Mouse (Mus musculus): Measurements from ENCODE around the gene Ranbp17. TPM values are rescaled to one million over a fixed set of nuclear protein-coding genes. Genes with fewer than 3 reads are reported as not detected.

Gene Ranbp17
- 8.6 and 9.3 TPM in 2 replicates for polyA plus RNA-seq (2016; fragmentation: Nextera tagmentation; extraction: Ambion mirVana)

DNA sequence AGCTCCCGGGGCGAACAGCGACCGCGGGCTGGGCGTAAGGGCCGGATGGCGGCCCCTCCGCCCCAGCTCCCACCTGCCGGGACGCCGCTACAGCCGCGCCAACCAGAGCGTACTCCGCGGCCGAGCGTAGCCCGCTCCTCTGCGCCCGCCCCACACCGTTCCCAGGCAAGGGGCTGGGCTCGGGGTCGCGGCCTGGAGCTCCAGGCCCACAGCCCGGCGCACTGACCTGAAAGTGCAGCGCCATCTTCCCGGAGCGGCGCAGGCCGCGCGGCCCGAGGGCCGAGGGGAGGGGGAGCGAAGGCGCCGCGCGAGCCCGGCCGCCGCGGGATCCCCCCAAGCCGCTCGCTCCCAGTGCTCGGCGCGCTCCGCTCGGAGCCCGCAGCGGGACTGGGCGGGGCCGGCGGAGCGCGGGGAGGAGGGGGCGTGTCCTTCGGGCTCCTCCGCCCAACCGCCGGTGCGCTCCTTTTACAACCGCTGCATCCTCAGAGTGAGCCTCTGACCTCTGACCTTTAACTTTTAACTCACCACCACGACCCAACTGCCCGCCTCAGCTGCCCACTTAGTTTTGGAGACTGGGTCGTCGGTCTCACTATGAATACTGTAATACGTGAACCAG lies at the start of gene Ranbp17:
TSS of gene Ranbp17 (minus strand) at position 371 of the 616 bp plus-strand sequence.
- Histone ChIP-seq H3K9me3 (no peaks in the 10 kb centered on the region), H3K9ac (peak within 1 kb of the TSS; percentile 78), H3K36me3 (no peaks in the 10 kb centered on the region), H3K4me1 (no peaks in the 10 kb centered on the region), H3K4me2 (replicated peaks) (peak within 1 kb of the TSS; percentile 73), H3K27ac (peak within 1 kb of the TSS; percentile 78), H3K27me3 (no peaks in the 10 kb centered on the region), H3K4me3 (peak within 1 kb of the TSS; percentile 87)
- peak; percentile 83 for ATAC-seq (ENCODE audit: insufficient number of reproducible peaks, insufficient read depth, low FRiP score, low TSS enrichment)
- under 1% methylated on average over 69 of the region's 72 CpGs for WGBS

DNA sequence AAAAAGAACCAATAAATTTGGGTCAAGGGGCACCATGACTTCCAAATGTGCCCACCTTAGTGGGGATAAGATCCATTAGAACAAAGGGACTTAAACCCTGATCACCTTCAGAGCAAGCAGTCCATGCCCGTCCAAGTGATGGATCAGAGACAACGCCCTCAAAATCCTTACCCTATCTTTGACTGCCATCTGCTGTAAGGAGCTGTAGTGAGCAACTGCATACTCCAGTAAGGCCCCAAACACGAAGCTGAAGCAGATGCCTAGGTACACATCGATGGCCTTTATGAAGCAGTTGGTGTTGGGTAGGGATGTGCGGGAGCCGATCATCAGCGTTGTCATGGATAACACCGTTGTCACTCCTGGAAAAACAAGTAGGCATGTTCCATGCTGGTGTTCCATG lies 40.6 kb upstream of the Ranbp17 start:
- H3K9me3 ChIP-seq: no peaks in the 10 kb centered on the region
- H3K27ac ChIP-seq: no peak overlapping the region
- no peaks in the 10 kb centered on the region for H3K36me3 ChIP-seq
- WGBS: 80% methylated on average over 8 of the region's 8 CpGs
- no peak overlapping the region for H3K4me3 ChIP-seq
- H3K4me1 ChIP-seq: no peaks in the 10 kb centered on the region
- H3K27me3 ChIP-seq: no peaks in the 10 kb centered on the region
- H3K9ac ChIP-seq: no peak overlapping the region
- H3K4me2 ChIP-seq (replicated peaks): no peak overlapping the region
- ATAC-seq (ENCODE audit: insufficient number of reproducible peaks, insufficient read depth, low FRiP score, low TSS enrichment): no peak

DNA sequence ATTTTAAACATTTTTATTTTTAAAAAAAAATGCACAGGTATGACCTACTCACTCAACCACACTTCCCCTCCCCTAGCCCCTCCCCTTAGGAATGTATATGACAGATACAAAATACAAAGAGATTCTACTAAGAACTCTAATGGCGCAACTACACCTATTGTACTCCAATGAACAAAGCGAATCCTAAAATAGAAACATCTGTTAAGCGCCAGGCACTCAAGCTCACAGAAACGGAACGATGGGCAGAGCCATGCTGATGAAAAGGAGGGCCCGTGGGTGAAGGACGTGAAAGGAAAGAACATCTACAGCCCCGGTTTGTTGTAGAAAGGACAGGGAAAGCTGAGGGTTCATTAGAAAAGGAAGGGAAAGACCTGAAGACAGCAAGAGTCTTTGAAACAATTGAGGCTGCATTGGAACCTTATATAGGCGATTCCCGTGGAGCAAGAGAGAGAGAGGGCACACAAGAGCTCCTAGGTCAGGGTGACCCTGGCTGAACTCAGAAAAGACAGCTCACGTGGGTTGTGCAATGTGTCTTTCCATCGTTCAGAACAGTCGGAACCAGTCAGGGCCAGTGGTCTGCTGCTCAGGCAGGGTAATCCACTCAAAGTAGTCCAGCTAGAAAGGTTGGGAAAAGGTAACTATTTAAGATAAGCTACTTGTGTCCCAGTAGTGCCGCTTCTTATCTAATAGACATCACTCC lies 37.5 kb upstream of the Ranbp17 start:
- Histone ChIP-seq H3K27ac (no peak overlapping the region), H3K4me1 (no peaks in the 10 kb centered on the region), H3K9me3 (no peaks in the 10 kb centered on the region), H3K4me3 (no peak overlapping the region), H3K4me2 (replicated peaks) (no peak overlapping the region), H3K27me3 (no peaks in the 10 kb centered on the region), H3K36me3 (no peaks in the 10 kb centered on the region), H3K9ac (no peak overlapping the region)
- ATAC-seq (ENCODE audit: insufficient number of reproducible peaks, insufficient read depth, low FRiP score, low TSS enrichment): no peak
- WGBS: 79% methylated on average over 14 of the region's 14 CpGs

DNA sequence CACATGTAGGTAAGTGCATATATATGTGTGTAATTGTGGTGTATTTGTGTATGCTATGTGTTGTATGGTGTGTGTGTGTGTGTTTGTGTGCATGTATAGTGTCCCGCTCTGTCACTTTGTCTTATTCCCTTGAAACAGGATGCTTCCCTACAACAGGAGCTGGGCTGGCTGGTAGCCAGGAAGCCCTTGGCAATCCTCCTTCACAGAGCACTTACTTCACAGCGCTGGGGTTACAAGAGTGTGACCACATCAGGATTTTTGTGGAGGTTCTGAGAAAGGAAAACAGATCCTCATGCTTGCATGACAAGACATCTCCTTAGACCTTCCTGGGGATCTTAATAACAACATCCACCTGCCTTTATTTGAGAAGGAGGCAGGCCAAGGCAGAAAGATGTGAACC lies 33.8 kb upstream of the Ranbp17 start:
- Histone ChIP-seq H3K9ac (no peak overlapping the region), H3K4me2 (replicated peaks) (no peak overlapping the region), H3K4me1 (no peaks in the 10 kb centered on the region), H3K27ac (no peak overlapping the region), H3K4me3 (no peak overlapping the region), H3K36me3 (no peaks in the 10 kb centered on the region), H3K27me3 (no peaks in the 10 kb centered on the region), H3K9me3 (no peaks in the 10 kb centered on the region)
- no peak for ATAC-seq (ENCODE audit: insufficient number of reproducible peaks, insufficient read depth, low FRiP score, low TSS enrichment)
- WGBS: 76% methylated on average over 2 of the region's 2 CpGs

DNA sequence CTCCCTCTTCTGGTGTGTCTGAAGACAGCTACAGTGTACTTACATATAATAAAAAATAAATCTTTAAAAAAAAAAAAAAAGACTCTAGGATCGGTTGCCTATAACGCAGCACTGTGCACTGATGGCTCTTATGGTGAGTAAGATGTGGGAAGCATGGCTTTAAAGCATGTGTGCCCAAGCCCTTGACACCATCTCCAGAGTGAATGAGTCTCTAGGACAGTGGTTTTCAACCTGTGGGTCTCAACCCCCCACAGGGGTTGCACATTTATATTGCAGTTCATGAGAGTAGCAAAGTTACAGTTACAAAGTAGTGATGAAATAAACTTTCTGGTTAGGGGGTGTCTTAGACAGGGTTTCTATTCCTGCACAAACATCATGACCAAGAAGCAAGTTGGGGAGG lies 31.4 kb upstream of the Ranbp17 start:
- no peak overlapping the region for H3K27ac ChIP-seq
- H3K9me3 ChIP-seq: no peaks in the 10 kb centered on the region
- no peak overlapping the region for H3K4me2 ChIP-seq (replicated peaks)
- no peak for ATAC-seq (ENCODE audit: insufficient number of reproducible peaks, insufficient read depth, low FRiP score, low TSS enrichment)
- H3K36me3 ChIP-seq: no peaks in the 10 kb centered on the region
- no peak overlapping the region for H3K9ac ChIP-seq
- H3K4me1 ChIP-seq: no peaks in the 10 kb centered on the region
- H3K4me3 ChIP-seq: no peak overlapping the region
- H3K27me3 ChIP-seq: no peaks in the 10 kb centered on the region
- WGBS: 98% methylated on average over 2 of the region's 2 CpGs

- H3K4me2 ChIP-seq (replicated peaks): no peak overlapping the region
- H3K27ac ChIP-seq: no peak overlapping the region
- H3K9ac ChIP-seq: no peak overlapping the region
- H3K9me3 ChIP-seq: no peaks in the 10 kb centered on the region
- H3K27me3 ChIP-seq: no peaks in the 10 kb centered on the region
- H3K4me1 ChIP-seq: no peaks in the 10 kb centered on the region
- ATAC-seq (ENCODE audit: insufficient number of reproducible peaks, insufficient read depth, low FRiP score, low TSS enrichment): no peak
- no peak overlapping the region for H3K4me3 ChIP-seq
- no peaks in the 10 kb centered on the region for H3K36me3 ChIP-seq
- WGBS: 69% methylated on average over 11 of the region's 11 CpGs
These were observed 30.6 kb upstream of the Ranbp17 start for GRCm38 (mm10) chr11:33544121-33544520.

DNA sequence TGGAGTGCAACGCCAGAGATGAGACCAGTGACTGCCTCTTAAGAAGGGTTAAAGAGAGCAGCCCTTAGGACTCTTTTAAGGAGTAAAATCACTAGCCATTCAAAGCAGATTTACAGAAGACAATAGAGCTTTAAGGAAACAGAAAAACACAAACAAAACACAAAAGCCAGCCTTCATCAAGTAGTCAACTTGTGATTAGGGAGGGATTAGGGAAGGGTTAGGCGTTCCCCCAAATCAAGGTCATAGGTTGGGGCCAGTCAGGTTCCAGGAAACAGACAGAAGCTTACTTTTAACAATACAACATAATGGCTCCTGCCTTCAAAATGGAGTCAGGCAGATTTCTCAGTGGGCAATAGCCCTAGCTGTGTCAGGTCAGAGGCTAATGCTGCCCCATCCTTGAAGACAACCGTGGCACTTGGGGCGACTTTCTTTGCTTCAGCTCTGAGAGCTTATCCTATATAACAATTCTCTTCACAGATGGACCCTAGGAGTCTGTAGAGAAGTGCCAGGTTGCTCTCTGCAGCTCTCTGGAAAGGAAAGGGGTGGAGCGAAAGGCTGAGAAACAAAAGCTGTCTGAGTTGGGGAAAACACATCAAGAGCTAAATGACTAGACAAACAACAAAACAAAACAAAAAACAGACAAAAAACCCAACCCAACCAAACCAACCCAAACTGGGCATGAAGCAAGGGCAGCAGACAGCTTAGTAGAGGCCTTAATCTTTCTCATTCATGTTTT lies 24.0 kb upstream of the Ranbp17 start:
- Histone ChIP-seq H3K27ac (no peak overlapping the region), H3K36me3 (no peaks in the 10 kb centered on the region), H3K27me3 (no peaks in the 10 kb centered on the region), H3K4me2 (replicated peaks) (no peak overlapping the region), H3K9ac (no peak overlapping the region), H3K9me3 (no peaks in the 10 kb centered on the region), H3K4me1 (no peaks in the 10 kb centered on the region), H3K4me3 (no peak overlapping the region)
- ATAC-seq (ENCODE audit: insufficient number of reproducible peaks, insufficient read depth, low FRiP score, low TSS enrichment): no peak
- WGBS: 72% methylated on average over 5 of the region's 5 CpGs

GRCm38 (mm10) chr11:33536636-33537035 lies 23.1 kb upstream of the Ranbp17 start:
- WGBS: 86% methylated on average over 3 of the region's 3 CpGs
- Histone ChIP-seq H3K4me1 (no peaks in the 10 kb centered on the region), H3K4me3 (no peak overlapping the region), H3K27me3 (no peaks in the 10 kb centered on the region), H3K9me3 (no peaks in the 10 kb centered on the region), H3K36me3 (no peaks in the 10 kb centered on the region), H3K27ac (no peak overlapping the region), H3K9ac (no peak overlapping the region), H3K4me2 (replicated peaks) (no peak overlapping the region)
- ATAC-seq (ENCODE audit: insufficient number of reproducible peaks, insufficient read depth, low FRiP score, low TSS enrichment): no peak

DNA sequence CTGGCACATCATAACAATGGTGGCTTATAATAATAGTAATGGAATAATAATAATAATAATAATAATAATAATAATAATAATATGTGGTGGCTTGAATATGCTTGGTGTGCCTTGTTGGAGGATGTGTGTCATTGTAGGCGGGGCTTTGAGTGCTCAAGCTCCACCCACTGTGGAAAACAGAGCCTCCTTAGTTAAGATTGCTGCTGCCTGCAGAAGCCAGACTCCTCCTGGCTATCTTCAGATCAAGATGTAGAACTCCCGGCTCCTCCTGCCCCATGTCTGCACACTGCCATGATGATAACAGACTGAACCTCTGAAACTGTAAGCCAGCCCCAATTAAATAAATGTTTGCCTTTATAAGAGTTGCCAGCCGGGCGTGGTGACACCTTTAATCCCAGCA lies 21.0 kb upstream of the Ranbp17 start:
- Histone ChIP-seq H3K9ac (no peak overlapping the region), H3K27ac (no peak overlapping the region), H3K27me3 (no peaks in the 10 kb centered on the region), H3K4me1 (no peaks in the 10 kb centered on the region), H3K9me3 (no peaks in the 10 kb centered on the region), H3K36me3 (no peaks in the 10 kb centered on the region), H3K4me2 (replicated peaks) (no peak overlapping the region), H3K4me3 (no peak overlapping the region)
- WGBS: 81% methylated on average over 4 of the region's 4 CpGs
- ATAC-seq (ENCODE audit: insufficient number of reproducible peaks, insufficient read depth, low FRiP score, low TSS enrichment): no peak

GRCm38 (mm10) chr11:33533577-33533976 lies 20.0 kb upstream of the Ranbp17 start:
- 69% methylated on average over 3 of the region's 3 CpGs for WGBS
- Histone ChIP-seq H3K27me3 (no peaks in the 10 kb centered on the region), H3K4me3 (no peak overlapping the region)

DNA sequence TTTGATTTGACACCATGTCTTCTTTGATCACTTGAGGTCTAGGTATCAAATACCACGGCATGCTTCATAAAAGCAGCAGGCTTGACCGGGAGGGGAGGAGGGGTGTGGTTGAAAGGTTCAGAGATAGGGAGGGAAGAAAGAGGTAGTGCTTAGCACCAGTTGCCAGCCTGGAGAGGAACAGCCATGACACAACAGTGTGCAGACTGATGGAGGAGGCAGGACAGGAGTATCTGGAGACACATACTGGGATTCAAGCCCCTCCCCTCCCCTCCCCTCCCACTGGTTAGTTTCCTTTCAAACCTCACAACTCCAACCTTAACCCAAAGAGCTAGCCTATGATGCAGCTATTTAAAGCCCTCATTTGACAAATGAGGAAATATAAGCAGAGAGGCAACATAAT lies 16.0 kb upstream of the Ranbp17 start:
- ATAC-seq (ENCODE audit: insufficient number of reproducible peaks, insufficient read depth, low FRiP score, low TSS enrichment): no peak
- no peak overlapping the region for H3K27ac ChIP-seq
- H3K4me2 ChIP-seq (replicated peaks): no peak overlapping the region
- no peak overlapping the region for H3K9ac ChIP-seq
- no peaks in the 10 kb centered on the region for H3K9me3 ChIP-seq
- H3K27me3 ChIP-seq: no peaks in the 10 kb centered on the region
- 26% methylated on average over 2 of the region's 2 CpGs for WGBS
- no peaks in the 10 kb centered on the region; the same call in 1 of the 2 replicates for H3K4me1 ChIP-seq
- H3K4me3 ChIP-seq: no peak overlapping the region
- no peaks in the 10 kb centered on the region for H3K36me3 ChIP-seq

More at GRCm38 (mm10) chr11:33533577-33533976, 20.0 kb upstream of the Ranbp17 start:
- no peak overlapping the region for H3K4me2 ChIP-seq (replicated peaks)
- no peaks in the 10 kb centered on the region for H3K36me3 ChIP-seq
- H3K27ac ChIP-seq: no peak overlapping the region
- no peak overlapping the region for H3K9ac ChIP-seq
- no peak for ATAC-seq (ENCODE audit: insufficient number of reproducible peaks, insufficient read depth, low FRiP score, low TSS enrichment)
- H3K9me3 ChIP-seq: no peaks in the 10 kb centered on the region
- no peaks in the 10 kb centered on the region; the same call in 1 of the 2 replicates for H3K4me1 ChIP-seq
